Mouse (Mus musculus) E14TG2a.4 (cell line): ENCODE data around the gene Tgfb1.

Source experiments
- CTCF ChIP-seq: conservative IDR thresholded peaks from 2 replicates; pipeline ENCODE4 v1.5.1; 2014; ENCODE audit warnings: low read length
- NANOG ChIP-seq: IDR thresholded peaks from 2 replicates; pipeline ENCODE4 v1.6.1; 2014; ENCODE audit warnings: borderline replicate concordance, low read length, mixed read lengths

GRCm38 (mm10) chr7:25669158-25669557 lies 17.6 kb upstream of the Tgfb1 start:
- TF ChIP-seq CTCF (no peak), NANOG (no peak)
